Mouse (Mus musculus) E14TG2a.4 (cell line): ENCODE measurements at regions not wholly inside any gene's neighbourhood (a gene's known extent, or its start where the extent isn't known, plus 50 kb on each side); places are given as distances from the start of the nearest gene placed in this dataset.

Experiments
- H3K27me3 ChIP-seq: 2 replicates; pipeline ENCODE4 v1.6.1; 2014; ENCODE audit warnings: low read length, control low read depth; ENCODE audit not compliant: insufficient read depth
- H3K36me3 ChIP-seq: 2 replicates; pipeline ENCODE4 v1.6.1; 2014; ENCODE audit warnings: low read length, control low read depth; ENCODE audit not compliant: insufficient read depth
- H3K4me1 ChIP-seq: replicated peaks from 2 replicates; pipeline ENCODE4 v1.6.1; 2014; ENCODE audit warnings: low read depth, low read length, control low read depth
- H3K4me3 ChIP-seq: replicated peaks from 2 replicates; pipeline ENCODE4 v1.5.1; 2014; ENCODE audit warnings: mild to moderate bottlenecking, low read length
- H3K9me3 ChIP-seq: 2 replicates; pipeline ENCODE4 v1.6.1; 2014; ENCODE audit warnings: low read length, control low read depth
- CTCF ChIP-seq: conservative IDR thresholded peaks from 2 replicates; pipeline ENCODE4 v1.5.1; 2014; ENCODE audit warnings: low read length
- NANOG ChIP-seq: IDR thresholded peaks from 2 replicates; pipeline ENCODE4 v1.6.1; 2014; ENCODE audit warnings: borderline replicate concordance, low read length, mixed read lengths
- POU5F1 ChIP-seq: IDR thresholded peaks from 2 replicates; pipeline ENCODE4 v1.6.1; 2014; ENCODE audit warnings: low read length, borderline replicate concordance

DNA sequence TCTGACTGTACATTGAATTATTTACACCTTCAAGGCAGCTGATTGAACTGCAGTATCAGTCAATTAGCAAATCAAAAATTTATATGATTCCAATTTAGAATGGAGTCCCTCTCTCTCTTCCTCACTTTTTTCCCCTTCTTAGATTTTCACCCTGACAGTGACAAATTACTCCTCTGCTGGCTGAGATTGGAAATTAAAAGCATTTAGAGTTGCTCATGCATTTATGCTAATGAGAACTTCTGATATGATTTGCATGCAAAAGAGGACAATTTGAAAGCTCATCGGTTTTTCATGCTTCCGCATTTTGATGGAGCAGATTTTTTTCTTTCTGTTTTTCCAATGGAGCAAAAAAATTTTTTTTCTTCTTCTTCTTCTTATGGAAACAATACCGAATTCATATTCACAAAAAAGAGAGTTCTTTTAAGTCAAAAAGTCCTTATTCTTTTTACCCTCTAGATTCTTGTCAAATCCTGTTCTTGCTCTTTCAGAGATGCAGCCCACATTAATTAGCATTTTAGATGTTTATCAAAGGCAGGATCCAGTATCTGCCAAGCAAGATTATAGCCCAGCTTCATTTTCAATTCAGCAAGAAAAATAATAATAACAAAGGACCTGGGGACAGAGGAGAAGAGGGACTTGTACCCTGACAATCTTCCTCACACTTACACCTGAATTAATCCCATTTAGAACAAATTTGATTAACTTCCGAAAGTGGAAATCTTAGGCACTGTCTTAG is 173.6 kb upstream of the Nox3 start:
- no peaks in the 10 kb centered on the region for H3K4me1 ChIP-seq
- no peaks in the 10 kb centered on the region for H3K27me3 ChIP-seq
- H3K36me3 ChIP-seq: no peaks in the 10 kb centered on the region
- TF ChIP-seq CTCF (no peak), POU5F1 (no peak), NANOG (no peak)
- no peak overlapping the region for H3K4me3 ChIP-seq
- H3K9me3 ChIP-seq: no peaks in the 10 kb centered on the region

DNA sequence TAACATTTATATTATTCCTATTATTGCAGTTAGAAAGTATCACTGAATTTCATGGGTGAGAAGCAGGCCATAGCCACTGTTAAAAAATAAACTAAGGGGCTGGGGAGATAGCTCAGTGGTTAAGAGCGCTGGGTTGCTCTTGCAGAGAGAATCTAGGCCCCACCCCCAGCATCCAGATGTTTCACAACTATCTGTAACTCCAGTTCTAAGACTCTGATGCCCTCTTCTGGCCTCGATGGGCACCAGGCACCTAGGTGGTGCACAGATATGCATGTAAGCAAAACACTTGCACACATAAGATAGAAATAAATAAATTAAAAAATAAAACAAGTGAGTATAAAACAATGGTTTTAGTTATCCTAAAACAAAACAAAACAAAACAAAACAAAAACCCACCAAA is 166.3 kb upstream of the Nox3 start:
- no peaks in the 10 kb centered on the region for H3K36me3 ChIP-seq
- no peak for TF ChIP-seq NANOG
- TF ChIP-seq POU5F1: no peak
- peak; percentile 12; the same call in 1 of the 2 replicates for TF ChIP-seq CTCF

DNA sequence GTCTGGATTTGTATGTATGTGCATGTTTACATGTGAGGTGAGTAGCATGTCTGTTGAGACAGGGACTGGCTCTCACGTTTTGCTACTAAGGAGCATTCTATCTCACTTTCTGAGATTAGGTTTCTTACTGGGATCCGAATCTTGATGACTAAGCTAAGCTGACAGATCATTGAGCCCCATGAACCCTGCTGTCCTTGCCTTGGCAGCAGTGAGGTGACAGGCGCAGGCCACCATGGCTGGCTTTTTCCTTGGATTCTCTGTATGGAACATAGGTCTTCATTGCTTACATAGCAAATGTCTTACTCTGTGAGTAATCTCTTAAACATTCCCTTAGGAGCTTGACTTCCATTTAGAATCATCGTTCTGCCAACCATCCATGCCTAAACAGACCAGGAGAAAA is 140.3 kb upstream of the Nox3 start:
- TF ChIP-seq NANOG: no peak
- no peak for TF ChIP-seq POU5F1
- TF ChIP-seq CTCF: no peak
- Histone ChIP-seq H3K4me1 (no peaks in the 10 kb centered on the region), H3K9me3 (no peaks in the 10 kb centered on the region), H3K4me3 (no peak overlapping the region), H3K36me3 (no peaks in the 10 kb centered on the region), H3K27me3 (no peaks in the 10 kb centered on the region)

More for the DNA sequence above, 166.3 kb upstream of the Nox3 start:
- H3K4me3 ChIP-seq: no peak overlapping the region
- H3K27me3 ChIP-seq: no peaks in the 10 kb centered on the region
- peaks cover 7% of the 10 kb centered on the region for H3K4me1 ChIP-seq
- no peaks in the 10 kb centered on the region for H3K9me3 ChIP-seq

DNA sequence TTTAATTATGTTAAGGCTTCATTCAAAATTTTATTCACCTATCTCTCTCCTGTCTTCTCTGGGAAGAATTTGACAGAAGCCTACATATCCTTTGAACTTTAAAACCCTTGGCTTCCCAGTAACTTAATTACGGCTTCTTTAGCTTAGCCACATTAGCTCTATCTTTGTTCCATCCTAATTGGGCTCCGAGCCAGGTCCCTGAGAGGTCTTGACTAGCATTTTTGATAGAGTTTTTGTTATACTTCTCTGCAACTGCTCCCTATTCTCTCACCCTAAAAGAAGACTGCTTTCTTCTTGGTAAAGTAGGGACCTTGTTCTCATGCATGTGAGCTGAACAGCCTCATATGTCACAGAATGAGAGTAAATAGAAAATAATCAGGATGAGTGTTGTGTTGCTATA is 115.1 kb upstream of the Nox3 start:
- H3K4me3 ChIP-seq: no peak overlapping the region
- no peaks in the 10 kb centered on the region for H3K36me3 ChIP-seq

GRCm38 (mm10) chr17:3803507-3803906 is 107.4 kb upstream of the Nox3 start:
- H3K27me3 ChIP-seq: no peaks in the 10 kb centered on the region
- no peaks in the 10 kb centered on the region for H3K4me1 ChIP-seq
- no peaks in the 10 kb centered on the region for H3K36me3 ChIP-seq
- H3K4me3 ChIP-seq: no peak overlapping the region
- no peaks in the 10 kb centered on the region for H3K9me3 ChIP-seq
- TF ChIP-seq CTCF: no peak
- no peak for TF ChIP-seq NANOG
- TF ChIP-seq POU5F1: no peak

More for the DNA sequence above, 115.1 kb upstream of the Nox3 start:
- no peaks in the 10 kb centered on the region for H3K9me3 ChIP-seq
- no peak for TF ChIP-seq CTCF
- no peak for TF ChIP-seq NANOG
- no peak for TF ChIP-seq POU5F1
- H3K27me3 ChIP-seq: no peaks in the 10 kb centered on the region
- H3K4me1 ChIP-seq: no peaks in the 10 kb centered on the region

DNA sequence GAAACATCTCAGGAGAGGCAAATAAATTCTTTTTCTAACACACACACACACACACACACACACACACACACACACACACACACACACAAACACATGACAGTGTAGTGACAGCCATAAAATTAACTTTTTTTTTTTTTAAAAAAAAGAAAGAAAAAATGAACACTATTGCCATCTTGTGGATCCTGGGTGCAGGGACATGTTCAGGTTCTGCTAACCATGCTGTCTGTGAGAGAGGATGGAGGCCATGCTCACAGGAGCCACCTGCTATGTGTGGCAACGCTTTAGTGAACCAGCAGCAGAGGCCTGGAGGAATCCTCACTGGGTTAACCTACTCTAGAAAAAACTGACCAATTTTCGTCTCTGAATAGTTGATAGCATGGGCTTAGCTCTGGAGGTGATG is 96.5 kb upstream of the Nox3 start:
- Histone ChIP-seq H3K36me3 (no peaks in the 10 kb centered on the region), H3K4me3 (no peak overlapping the region), H3K27me3 (no peaks in the 10 kb centered on the region), H3K4me1 (no peaks in the 10 kb centered on the region), H3K9me3 (no peaks in the 10 kb centered on the region)
- TF ChIP-seq POU5F1 (no peak), CTCF (peak; percentile 17), NANOG (no peak)

DNA sequence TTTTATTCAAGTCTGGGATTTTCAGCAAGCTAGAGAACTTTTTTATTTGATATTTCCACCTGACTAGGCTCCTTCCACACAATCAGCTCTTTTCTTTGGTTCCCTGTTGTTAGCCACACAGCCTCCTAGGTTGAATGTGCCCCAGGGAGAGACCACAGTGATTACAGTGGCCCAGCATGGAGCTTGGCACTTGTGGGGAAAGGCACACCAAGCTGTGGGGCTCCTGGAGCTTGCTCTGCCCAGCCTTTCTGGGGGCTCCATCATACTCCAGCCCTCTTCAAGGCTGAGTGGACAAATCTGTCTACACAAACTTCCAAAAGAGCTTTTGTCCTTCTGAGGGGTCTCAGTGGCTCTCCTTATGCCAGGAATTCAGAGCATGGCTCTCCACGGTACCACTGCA is 86.1 kb upstream of the Nox3 start:
- no peak for TF ChIP-seq POU5F1
- no peaks in the 10 kb centered on the region for H3K4me1 ChIP-seq
- H3K36me3 ChIP-seq: no peaks in the 10 kb centered on the region
- no peaks in the 10 kb centered on the region for H3K27me3 ChIP-seq
- H3K4me3 ChIP-seq: no peak overlapping the region
- H3K9me3 ChIP-seq: no peaks in the 10 kb centered on the region

GRCm38 (mm10) chr17:3777691-3778090 is 81.6 kb upstream of the Nox3 start:
- Histone ChIP-seq H3K4me3 (no peak overlapping the region), H3K36me3 (no peaks in the 10 kb centered on the region), H3K4me1 (no peaks in the 10 kb centered on the region), H3K9me3 (no peaks in the 10 kb centered on the region), H3K27me3 (no peaks in the 10 kb centered on the region)
- TF ChIP-seq CTCF: no peak
- TF ChIP-seq POU5F1: no peak
- no peak for TF ChIP-seq NANOG

- Histone ChIP-seq H3K36me3 (no peaks in the 10 kb centered on the region), H3K4me3 (no peak overlapping the region), H3K9me3 (no peaks in the 10 kb centered on the region), H3K4me1 (peaks cover 13% of the 10 kb centered on the region), H3K27me3 (no peaks in the 10 kb centered on the region)
- no peak for TF ChIP-seq NANOG
- no peak for TF ChIP-seq CTCF
- TF ChIP-seq POU5F1: no peak
These were observed 51.8 kb upstream of the Nox3 start for GRCm38 (mm10) chr17:3747808-3748335.
